Mouse (Mus musculus) embryonic stem cell, embryonic (primary cell): Measurements from ENCODE around the gene Epha8.

Source experiments
- CTCF ChIA-PET, 4 experiments: fragments of 300-600 bp in 2 of 4; fragments of 350-600 bp in 2 of 4; sonication (Branson Sonifier 250); formaldehyde crosslinking; loops; one replicate each; lab custom pipeline; 2022; ENCODE audit warnings: inconsistent platforms in 2 of 4; lab: Charles Lee
- POLR2A ChIA-PET, 4 experiments: fragments of 300-600 bp in 2 of 4; fragments of 350-600 bp in 2 of 4; sonication (Branson Sonifier 250); formaldehyde crosslinking; loops; one replicate each; lab custom pipeline; 2022; ENCODE audit warnings: antibody characterized with exemption in 4 of 4, inconsistent platforms in 1 of 4; lab: Charles Lee

Gene Epha8

GRCm38 (mm10) chr4:136966493-136967390 is 10.1 kb upstream of the Epha8 start:
- ChIA-PET CTCF (interaction anchor here (0.6 to 4.7 kb wide), 14 partner anchors 14 to 925 kb away, joined by 3 to 43 read pairs (median 4); no protein-coding TSS in a partner anchor), POLR2A (interaction anchor here in 3 of 4 experiments (0.6 to 1.6 kb wide), 4 partner anchors 9 to 544 kb away, joined by 3 to 4 read pairs (median 4); partner anchors contain the start of gene C1qc (in 1 of the 3))

GRCm38 (mm10) chr4:136964990-136965421 is 8.4 kb upstream of the Epha8 start:
- ChIA-PET POLR2A (interaction anchor here in 3 of 4 experiments (0.7 to 1.6 kb wide), 3 partner anchors 9 to 72 kb away, joined by 3 read pairs; partner anchors contain the start of gene C1qc (in 1 of the 3)), CTCF (interaction anchor here in 3 of 4 experiments (0.5 to 4.2 kb wide), 8 partner anchors 16 to 50 kb away, joined by 3 to 12 read pairs (median 6); no protein-coding TSS in a partner anchor)

GRCm38 (mm10) chr4:136962447-136962846 is 5.8 kb upstream of the Epha8 start:
- ChIA-PET POLR2A (interaction anchor here in 2 of 4 experiments (0.5 to 1.2 kb wide), 2 partner anchors 46 to 1276 kb away, joined by 3 read pairs; no protein-coding TSS in a partner anchor), CTCF (interaction anchor here in 3 of 4 experiments (0.6 to 4.2 kb wide), 11 partner anchors 8 to 574 kb away, joined by 3 to 15 read pairs (median 5); no protein-coding TSS in a partner anchor)

- POLR2A ChIA-PET, result interaction anchor here in 3 of 4 experiments (0.5 to 1.2 kb wide), 6 partner anchors 20 to 1276 kb away, joined by 3 to 4 read pairs (median 4); no protein-coding TSS in a partner anchor
- CTCF ChIA-PET, result interaction anchor here in 3 of 4 experiments (0.6 to 2.4 kb wide), 13 partner anchors 8 to 574 kb away, joined by 3 to 15 read pairs (median 5); no protein-coding TSS in a partner anchor
Measured at GRCm38 (mm10) chr4:136961642-136962285, 5.1 kb upstream of the Epha8 start.

GRCm38 (mm10) chr4:136960581-136960980 is 4.0 kb upstream of the Epha8 start:
- POLR2A ChIA-PET, result interaction anchor here in 2 of 4 experiments (0.6 to 1.2 kb wide), 2 partner anchors 21 to 1816 kb away, joined by 3 read pairs; no protein-coding TSS in a partner anchor

GRCm38 (mm10) chr4:136960068-136960467 is 3.5 kb upstream of the Epha8 start:
- CTCF ChIA-PET, result interaction anchor here in 3 of 4 experiments (0.6 to 3.6 kb wide), 4 partner anchors 11 to 85 kb away, joined by 3 to 16 read pairs (median 4); no protein-coding TSS in a partner anchor
- POLR2A ChIA-PET, result interaction anchor here in 3 of 4 experiments (0.6 to 1.4 kb wide), 3 partner anchors 11 to 442 kb away, joined by 3 to 4 read pairs (median 3); no protein-coding TSS in a partner anchor

More at GRCm38 (mm10) chr4:136960581-136960980, 4.0 kb upstream of the Epha8 start:
- CTCF ChIA-PET, result interaction anchor here in 3 of 4 experiments (0.6 to 3.6 kb wide), 7 partner anchors 10 to 276 kb away, joined by 3 to 16 read pairs (median 4); no protein-coding TSS in a partner anchor

- POLR2A ChIA-PET, result no interaction called here
- CTCF ChIA-PET, result interaction anchor here in 1 of 4 experiments (0.6 kb wide), 1 partner anchor 529 kb away, joined by 3 read pairs; no protein-coding TSS in a partner anchor
Measured at GRCm38 (mm10) chr4:136954562-136954961, 2.1 kb downstream of the Epha8 start.

GRCm38 (mm10) chr4:136949266-136949989 is 7.2 kb downstream of the Epha8 start:
- CTCF ChIA-PET, result interaction anchor here in 3 of 4 experiments (0.6 to 3.0 kb wide), 7 partner anchors 20 to 210 kb away, joined by 3 to 14 read pairs (median 4); no protein-coding TSS in a partner anchor
- POLR2A ChIA-PET, result interaction anchor here in 1 of 4 experiments (1.3 to 1.5 kb wide), 2 partner anchors 9 to 22 kb away, joined by 3 read pairs; no protein-coding TSS in a partner anchor

- POLR2A ChIA-PET, result interaction anchor here in 1 of 4 experiments (2.1 kb wide), 1 partner anchor 11 kb away, joined by 4 read pairs; no protein-coding TSS in a partner anchor
- CTCF ChIA-PET, result interaction anchor here in 3 of 4 experiments (0.5 to 1.9 kb wide), 5 partner anchors 16 to 40 kb away, joined by 3 to 5 read pairs (median 4); no protein-coding TSS in a partner anchor
Measured at GRCm38 (mm10) chr4:136945397-136945796, 11.2 kb downstream of the Epha8 start.

- ChIA-PET POLR2A (interaction anchor here in 1 of 4 experiments (2.1 kb wide), 1 partner anchor 10 kb away, joined by 4 read pairs; no protein-coding TSS in a partner anchor), CTCF (interaction anchor here (0.5 to 1.9 kb wide), 7 partner anchors 16 to 39 kb away, joined by 3 to 6 read pairs (median 4); no protein-coding TSS in a partner anchor)
Measured at GRCm38 (mm10) chr4:136944558-136945350, 11.9 kb downstream of the Epha8 start.

GRCm38 (mm10) chr4:136943175-136943574 is 13.4 kb downstream of the Epha8 start:
- POLR2A ChIA-PET, result no interaction called here

GRCm38 (mm10) chr4:136942761-136943160 is 13.9 kb downstream of the Epha8 start:
- POLR2A ChIA-PET, result no interaction called here
- CTCF ChIA-PET, result interaction anchor here in 2 of 4 experiments (1.0 to 1.1 kb wide), 2 partner anchors 14 to 28 kb away, joined by 4 to 7 read pairs; no protein-coding TSS in a partner anchor

More at GRCm38 (mm10) chr4:136943175-136943574, 13.4 kb downstream of the Epha8 start:
- CTCF ChIA-PET, result interaction anchor here in 1 of 4 experiments (1.1 kb wide), 1 partner anchor 14 kb away, joined by 7 read pairs; no protein-coding TSS in a partner anchor

GRCm38 (mm10) chr4:136937935-136938334 is 18.7 kb downstream of the Epha8 start:
- POLR2A ChIA-PET, result no interaction called here
- CTCF ChIA-PET, result interaction anchor here in 2 of 4 experiments (0.6 to 1.5 kb wide), 2 partner anchors 9 to 10 kb away, joined by 3 to 5 read pairs; no protein-coding TSS in a partner anchor

- POLR2A ChIA-PET, result interaction anchor here in 1 of 4 experiments (0.9 kb wide), 1 partner anchor 16 kb away, joined by 3 read pairs; no protein-coding TSS in a partner anchor
- CTCF ChIA-PET, result interaction anchor here in 2 of 4 experiments (0.5 to 1.5 kb wide), 4 partner anchors 8 to 371 kb away, joined by 3 to 5 read pairs (median 4); no protein-coding TSS in a partner anchor
Measured at GRCm38 (mm10) chr4:136937344-136937743, 19.3 kb downstream of the Epha8 start.
